24 mouse cellular contexts compared by ENCODE assay signal in the genomic region with DNA sequence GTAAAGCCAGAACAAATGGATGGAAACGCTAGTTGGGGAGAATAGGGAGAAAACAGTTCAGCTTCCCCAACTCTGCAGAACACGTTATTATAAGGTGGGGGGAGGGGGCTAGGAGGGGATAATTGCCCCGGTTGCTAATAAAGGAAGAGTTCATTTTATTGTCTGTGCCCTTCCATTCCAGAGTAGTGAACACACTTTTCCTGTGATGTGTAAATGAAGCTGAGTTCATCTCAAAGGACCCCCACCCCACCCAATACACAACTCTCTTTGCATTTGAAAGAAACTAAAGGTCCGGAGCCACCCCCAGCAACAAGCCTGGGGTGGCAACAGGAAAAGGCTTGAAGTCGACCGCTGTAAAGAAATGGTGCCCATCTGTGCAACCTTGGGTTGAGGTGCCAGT. TPM values are rescaled to one million over a fixed set of nuclear protein-coding genes. Genes with fewer than 3 reads are reported as not detected.
A peak's percentile ranks its signal among the peaks of the same experiment; 100 is the strongest.
DNase-seq lines count a peak whose midpoint lies in the region; ATAC-seq lines count a peak whose summit lies in the region.
"Had no signal": no experiment of that assay in that cellular context is flagged by ENCODE, and none has a peak within 500 bp of the region (broad histone marks: within the 10 kb centered on the region; RNA-seq: fewer than 3 reads in every experiment).

No protein-coding gene starts in this region.

- H3K4me1 ChIP-seq in heart, embryonic 14.5 days (ENCODE audit: control insufficient read depth in 2 of 2, insufficient read depth in 2 of 2, low read length in 2 of 2), result peaks cover 2 to 3% of the 10 kb centered on the region in 2 experiments; a peak in 1 of 4 replicates
- 0 out of 2 replicates have a peak, but pooled peaks cover 4% of the 10 kb centered on the region for H3K4me1 ChIP-seq in intestine, embryonic 16.5 days (ENCODE audit: control insufficient read depth, insufficient read depth, low read length)
- peaks cover 4% of the 10 kb centered on the region; the same call in 1 of the 2 replicates for H3K4me1 ChIP-seq in stomach, embryonic 15.5 days

- 28% methylated on average over 6 of the region's 6 CpGs for WGBS in heart, embryonic 14.5 days
- WGBS in intestine, embryonic 16.5 days, result 18% methylated on average over 6 of the region's 6 CpGs
- 26% methylated on average over 6 of the region's 6 CpGs for WGBS in stomach, embryonic 15.5 days

- ATAC-seq in heart, embryonic 14.5 days (ENCODE audit: insufficient number of reproducible peaks, insufficient read depth, low FRiP score, low read depth), result no peak
- ATAC-seq in intestine, embryonic 16.5 days, result no peak
- ATAC-seq in stomach, embryonic 15.5 days (ENCODE audit: insufficient read depth, low FRiP score, low read depth), result no peak
- ATAC-seq: activated CD4-positive, CD25-positive, alpha-beta regulatory T cell, adult 4 months; forebrain, embryonic 16.5 days; midbrain, embryonic 13.5 days had no signal

- no peak overlapping the region for H3K27ac ChIP-seq in heart, embryonic 14.5 days (replicated peaks in 1 of 2; ENCODE audit: control insufficient read depth in 1 of 2, insufficient read depth in 1 of 2, low read depth in 2 of 2, low read length in 2 of 2)
- no peak overlapping the region for H3K27ac ChIP-seq in intestine, embryonic 16.5 days (ENCODE audit: low read length)
- no peak overlapping the region for H3K27ac ChIP-seq in stomach, embryonic 15.5 days
- H3K27ac ChIP-seq: forebrain, embryonic 10.5 days; hindbrain, embryonic 12.5 days; layer of hippocampus, adult 2 months; midbrain, embryonic 13.5 days had no signal

- no peaks in the 10 kb centered on the region for H3K27me3 ChIP-seq in heart, embryonic 14.5 days (ENCODE audit: control insufficient read depth, insufficient read depth, low read length)
- H3K27me3 ChIP-seq in intestine, embryonic 16.5 days (replicated peaks; ENCODE audit: control insufficient read depth, insufficient read depth, low read length), result no peaks in the 10 kb centered on the region
- H3K27me3 ChIP-seq in stomach, embryonic 15.5 days (replicated peaks), result no peaks in the 10 kb centered on the region
- H3K27me3 ChIP-seq: CH12.LX; hindbrain, embryonic 12.5 days; limb, embryonic 12.5 days; midbrain, embryonic 13.5 days had no signal

- H3K36me3 ChIP-seq in heart, embryonic 14.5 days (ENCODE audit: control insufficient read depth, insufficient read depth, low read length), result no peaks in the 10 kb centered on the region
- no peaks in the 10 kb centered on the region for H3K36me3 ChIP-seq in intestine, embryonic 16.5 days (ENCODE audit: control insufficient read depth, insufficient read depth, low read length)
- H3K36me3 ChIP-seq in stomach, embryonic 15.5 days, result no peaks in the 10 kb centered on the region
- H3K36me3 ChIP-seq: forebrain, embryonic 10.5 days; hindbrain, embryonic 12.5 days; limb, embryonic 12.5 days; midbrain, embryonic 13.5 days had no signal

- H3K4me2 ChIP-seq in heart, embryonic 14.5 days (ENCODE audit: low read length), result peak overlapping the region; percentile 11; the same call in 1 of the 2 replicates
- H3K4me2 ChIP-seq in intestine, embryonic 16.5 days (ENCODE audit: low read depth, low read length), result peak overlapping the region; percentile 10
- peak overlapping the region; percentile 19; the same call in 1 of the 2 replicates for H3K4me2 ChIP-seq in stomach, embryonic 15.5 days
- H3K4me2 ChIP-seq: hindbrain, embryonic 12.5 days; limb, embryonic 12.5 days; midbrain, embryonic 13.5 days had no signal

- H3K9ac ChIP-seq in heart, embryonic 14.5 days (ENCODE audit: low read length), result no peak overlapping the region
- no peak overlapping the region for H3K9ac ChIP-seq in intestine, embryonic 16.5 days (ENCODE audit: low read depth, low read length)
- no peak overlapping the region for H3K9ac ChIP-seq in stomach, embryonic 15.5 days
- H3K9ac ChIP-seq: hindbrain, embryonic 12.5 days; limb, embryonic 12.5 days; midbrain, embryonic 13.5 days had no signal

- DNase-seq in heart, adult 18-20 months, result no peak
- peak; percentile 95 for DNase-seq in ES-CJ7 (ENCODE audit: low read depth, low spot score)
- no peak for DNase-seq in left cerebral cortex, postnatal 36 days (ENCODE audit: low spot score in 2 of 2)
- DNase-seq in kidney, adult 8-10 months, result no peak
- DNase-seq: adrenal gland, adult 8-10 months; cerebellum, adult 18-20 months; cerebellum, postnatal 14 days; gastrocnemius, postnatal 10 days; kidney, adult 9 months; kidney, postnatal 14 days; lung, adult 2 months; thymus, postnatal 14 days had no signal

- H3K9me3 ChIP-seq in heart, embryonic 14.5 days (ENCODE audit: control insufficient read depth, low read length), result no peaks in the 10 kb centered on the region
- no peaks in the 10 kb centered on the region for H3K9me3 ChIP-seq in intestine, embryonic 16.5 days (ENCODE audit: control insufficient read depth, low read length)
- no peaks in the 10 kb centered on the region for H3K9me3 ChIP-seq in stomach, embryonic 15.5 days
- H3K9me3 ChIP-seq: forebrain, embryonic 10.5 days; hindbrain, embryonic 12.5 days; limb, embryonic 12.5 days; megakaryocyte, embryonic 14.5 days; midbrain, embryonic 13.5 days had no signal

- intact Hi-C loops in left cerebral cortex, postnatal 36 days (cut with DNase I), result loop anchor here (5.0 to 10.0 kb wide), 3 partner anchors 43 to 125 kb away; partner anchors contain the start of genes Mob1b and Utp3

- no peak overlapping the region for H3K4me3 ChIP-seq in heart, embryonic 14.5 days (ENCODE audit: control insufficient read depth in 1 of 2, insufficient read depth in 1 of 2, low read depth in 1 of 2, low read length in 2 of 2)
- H3K4me3 ChIP-seq in intestine, embryonic 16.5 days (ENCODE audit: low read length), result no peak overlapping the region
- H3K4me3 ChIP-seq in stomach, embryonic 15.5 days (replicated peaks), result no peak overlapping the region
- H3K4me3 ChIP-seq: forebrain, embryonic 10.5 days; hindbrain, embryonic 12.5 days; layer of hippocampus, adult 2 months; limb, embryonic 12.5 days; megakaryocyte, embryonic 14.5 days; midbrain, embryonic 13.5 days had no signal

RNA-seq across cellular contexts. Expression of gene Grsf1, which starts 3.4 kb away (rescaled TPM):
- polyA plus RNA-seq in heart, embryonic 14.5 days (2014; fragmentation: Nextera tagmentation; extraction: Ambion mirVana), result 93.9 and 95.3 TPM in 2 replicates
- 100 to 1,000 TPM; 208 to 215 TPM for total RNA-seq in heart, adult 18-20 months (2021)
- polyA plus RNA-seq in intestine, embryonic 16.5 days (2015; fragmentation: Nextera tagmentation; extraction: Ambion mirVana), result 11.7 and 23.9 TPM in 2 replicates
- 51.0 and 51.4 TPM in 2 replicates for polyA plus RNA-seq in stomach, embryonic 15.5 days (2015; fragmentation: Nextera tagmentation; extraction: Ambion mirVana)
- 100 to 1,000 TPM in 1 of 2 experiments, 10 to 100 TPM in 1; 97.4 to 104 TPM for total RNA-seq in left cerebral cortex, postnatal 36 days (2021)

RNA-seq across cellular contexts. Expression of gene Mob1b, which starts 41.3 kb away (rescaled TPM):
- polyA plus RNA-seq in heart, embryonic 14.5 days (2014; fragmentation: Nextera tagmentation; extraction: Ambion mirVana), result 29.2 and 31.0 TPM in 2 replicates
- 10 to 100 TPM; 19.1 to 20.5 TPM for total RNA-seq in heart, adult 18-20 months (2021)
- 8.7 and 10.3 TPM in 2 replicates for polyA plus RNA-seq in intestine, embryonic 16.5 days (2015; fragmentation: Nextera tagmentation; extraction: Ambion mirVana)
- 11.7 and 12.9 TPM in 2 replicates for polyA plus RNA-seq in stomach, embryonic 15.5 days (2015; fragmentation: Nextera tagmentation; extraction: Ambion mirVana)
- 10 to 100 TPM; 26.1 to 32.6 TPM for total RNA-seq in left cerebral cortex, postnatal 36 days (2021)
